Mouse (Mus musculus) thymus, adult 2 months (tissue): ENCODE results near the gene Dpp6.

Experiments used
- CTCF ChIP-seq: fragments of 200-500 bp; IDR thresholded peaks from 2 replicates; pipeline ENCODE4 v1.5.1; 2012; ENCODE audit warnings: mild to moderate bottlenecking, control low read depth, low read length, moderate library complexity, borderline replicate concordance; ENCODE audit not compliant: control insufficient read depth, poor library complexity, insufficient read depth; ENCODE audit errors: extremely low read depth
- POLR2A ChIP-seq: fragments of 200-500 bp; IDR thresholded peaks from 2 replicates; pipeline ENCODE4 v1.6.1; 2012; ENCODE audit warnings: mild to moderate bottlenecking, low read length, control low read depth, moderate library complexity; ENCODE audit not compliant: control insufficient read depth, poor library complexity, insufficient read depth; ENCODE audit errors: extremely low read depth

DNA sequence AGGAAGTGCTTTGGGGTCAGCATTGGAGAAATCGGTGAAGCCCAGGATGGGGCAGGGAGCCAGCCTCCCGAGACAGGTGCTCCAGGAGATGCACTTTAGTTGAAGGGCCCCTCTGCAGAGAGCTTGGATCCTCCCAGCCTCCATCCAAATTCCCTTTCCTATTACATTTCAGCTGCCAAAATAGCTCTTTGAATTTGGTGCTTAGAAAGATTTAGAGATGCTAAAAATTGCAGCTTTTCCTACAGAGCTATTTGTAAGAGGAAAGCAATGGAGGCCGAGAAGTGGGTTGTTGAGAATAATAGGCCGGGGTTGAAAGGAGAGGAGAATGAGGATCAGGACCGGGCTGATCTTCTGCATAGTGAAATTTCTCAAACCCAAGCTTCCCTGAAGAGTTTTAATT lies 107.5 kb downstream of the Dpp6 start:
- TF ChIP-seq POLR2A (no peak), CTCF (no peak)
